Mouse (Mus musculus) heart, embryonic 16.5 days (tissue): Measurements from ENCODE around the gene Slc44a1. TPM values are rescaled to one million over a fixed set of nuclear protein-coding genes. Genes with fewer than 3 reads are reported as not detected.
A peak's percentile ranks its signal among the peaks of the same experiment; 100 is the strongest.

Experiments
- ATAC-seq: fragments of 200-750 bp; cut with Nextera tagmentation; replicated peaks from 2 replicates; pipeline ENCODE4 v1.8.0; 2017; ENCODE audit warnings: moderate number of reproducible peaks; ENCODE audit not compliant: insufficient read depth, low FRiP score; ENCODE audit errors: extremely low read depth
- H3K27ac ChIP-seq: fragments of 300-500 bp; sonication (generic); 2 replicates; pipeline ENCODE4 v1.5.1; 2014; ENCODE audit warnings: mild to moderate bottlenecking, low read length, control low read depth, moderate library complexity
- H3K27me3 ChIP-seq: fragments of 300-500 bp; sonication (generic); 2 replicates; pipeline ENCODE4 v1.6.1; 2014; ENCODE audit warnings: low read length, mixed read lengths; ENCODE audit not compliant: control insufficient read depth, insufficient read depth
- H3K36me3 ChIP-seq: fragments of 300-500 bp; sonication (generic); 2 replicates; pipeline ENCODE4 v1.6.1; 2014; ENCODE audit not compliant: control insufficient read depth, insufficient read depth
- H3K4me1 ChIP-seq: fragments of 300-500 bp; sonication (generic); 2 replicates; pipeline ENCODE4 v1.6.1; 2014; ENCODE audit warnings: low read length, mixed read lengths; ENCODE audit not compliant: control insufficient read depth, insufficient read depth
- H3K4me2 ChIP-seq: fragments of 300-500 bp; sonication (generic); 2 replicates; pipeline ENCODE4 v1.6.1; 2014; ENCODE audit warnings: low read depth, mild to moderate bottlenecking, control low read depth, low read length
- H3K4me3 ChIP-seq: fragments of 300-500 bp; sonication (generic); 2 replicates; pipeline ENCODE4 v1.5.1; 2014; ENCODE audit warnings: mild to moderate bottlenecking, control low read depth, low read length
- H3K9ac ChIP-seq: fragments of 300-500 bp; sonication (generic); 2 replicates; pipeline ENCODE4 v1.6.1; 2014; ENCODE audit warnings: low read length, control low read depth
- H3K9me3 ChIP-seq: fragments of 300-500 bp; sonication (generic); replicated peaks from 2 replicates; pipeline ENCODE4 v1.6.1; 2016; ENCODE audit warnings: low read length; ENCODE audit not compliant: control insufficient read depth
- WGBS: fragments of 180-500 bp; shearing (Covaris S2); extraction: QIAGEN DNeasy Blood & Tissue Kit; methylation state at CpG from one replicate; pipeline ENCODE4 v1.1.7; 2014; 5-methylcytosine and 5-hydroxymethylcytosine counted together
- polyA plus RNA-seq: library from polyadenylated mRNA; unstranded; fragments of >200 nt; fragmentation: Nextera tagmentation; extraction: Ambion mirVana; gene quantifications from 2 replicates; pipeline ENCODE4 v1.2.1, GENCODE M21; 2015

The Slc44a1 gene
- polyA plus RNA-seq, 1 experiment from 2014 or later = 15.4 TPM

GRCm38 (mm10) chr4:53632011-53632349 lies 191.8 kb downstream of the Slc44a1 start:
- Histone ChIP-seq H3K36me3 (no peaks in the 10 kb centered on the region), H3K4me1 (peaks cover 4% of the 10 kb centered on the region), H3K4me3 (peak overlapping the region; percentile 87), H3K27ac (peak overlapping the region; percentile 55), H3K4me2 (peak overlapping the region; percentile 83), H3K9ac (peak overlapping the region; percentile 86), H3K9me3 (no peaks in the 10 kb centered on the region), H3K27me3 (no peaks in the 10 kb centered on the region)
- no peak for ATAC-seq
- WGBS = 1% methylated on average over 5 of the region's 5 CpGs

GRCm38 (mm10) chr4:53635336-53635735 lies 195.1 kb downstream of the Slc44a1 start:
- 0 out of 2 replicates have a peak, but pooled peaks cover under 1% of the 10 kb centered on the region for H3K36me3 ChIP-seq
- 79% methylated on average over 3 of the region's 3 CpGs for WGBS
- no peak for ATAC-seq
- H3K27ac ChIP-seq = no peak overlapping the region
- H3K4me3 ChIP-seq = no peak overlapping the region
- no peak overlapping the region for H3K4me2 ChIP-seq
- no peak overlapping the region for H3K9ac ChIP-seq
- H3K27me3 ChIP-seq = no peaks in the 10 kb centered on the region
- no peaks in the 10 kb centered on the region for H3K9me3 ChIP-seq
- peaks cover 18% of the 10 kb centered on the region for H3K4me1 ChIP-seq

- H3K27ac ChIP-seq = peak overlapping the region; percentile 40; the same call in 1 of the 2 replicates
- no peak overlapping the region for H3K4me3 ChIP-seq
- H3K27me3 ChIP-seq = no peaks in the 10 kb centered on the region
- H3K9ac ChIP-seq = no peak overlapping the region
- peaks cover 6% of the 10 kb centered on the region; the same call in 1 of the 2 replicates for H3K36me3 ChIP-seq
- ATAC-seq = no peak
- peaks cover 18% of the 10 kb centered on the region for H3K4me1 ChIP-seq
- H3K9me3 ChIP-seq = peaks cover 6% of the 10 kb centered on the region
- no peak overlapping the region for H3K4me2 ChIP-seq
- 47% methylated on average over 7 of the region's 7 CpGs for WGBS
Observed at GRCm38 (mm10) chr4:53637269-53637909, 197.2 kb downstream of the Slc44a1 start.

- peaks cover 6% of the 10 kb centered on the region for H3K9me3 ChIP-seq
- no peak overlapping the region for H3K9ac ChIP-seq
- 31% methylated on average over 7 of the region's 7 CpGs for WGBS
- peak; percentile 60; the same call in 1 of the 2 replicates for ATAC-seq
- no peak overlapping the region for H3K4me2 ChIP-seq
- H3K4me1 ChIP-seq = peaks cover 15% of the 10 kb centered on the region
- no peak overlapping the region for H3K27ac ChIP-seq
- H3K27me3 ChIP-seq = no peaks in the 10 kb centered on the region
- H3K36me3 ChIP-seq = peaks cover 6% of the 10 kb centered on the region; the same call in 1 of the 2 replicates
- H3K4me3 ChIP-seq = no peak overlapping the region
Observed at GRCm38 (mm10) chr4:53638549-53639123, 198.4 kb downstream of the Slc44a1 start.

GRCm38 (mm10) chr4:53658029-53658428 lies 217.8 kb downstream of the Slc44a1 start:
- Histone ChIP-seq H3K27me3 (no peaks in the 10 kb centered on the region), H3K9me3 (no peaks in the 10 kb centered on the region), H3K9ac (no peak overlapping the region), H3K4me2 (no peak overlapping the region), H3K27ac (no peak overlapping the region), H3K36me3 (peaks cover 14% of the 10 kb centered on the region), H3K4me3 (no peak overlapping the region), H3K4me1 (peaks cover 5% of the 10 kb centered on the region; the same call in 1 of the 2 replicates)
- WGBS = 55% methylated on average over 3 of the region's 3 CpGs
- no peak for ATAC-seq

- H3K27ac ChIP-seq = no peak overlapping the region
- H3K36me3 ChIP-seq = no peaks in the 10 kb centered on the region
- H3K9ac ChIP-seq = no peak overlapping the region
- no peaks in the 10 kb centered on the region for H3K27me3 ChIP-seq
- peaks cover 5% of the 10 kb centered on the region; the same call in 1 of the 2 replicates for H3K4me1 ChIP-seq
- ATAC-seq = no peak
- no peak overlapping the region for H3K4me3 ChIP-seq
- no peaks in the 10 kb centered on the region for H3K9me3 ChIP-seq
- no peak overlapping the region for H3K4me2 ChIP-seq
Observed at GRCm38 (mm10) chr4:53660711-53661110, 220.5 kb downstream of the Slc44a1 start.

Other genes starting within 250 kb of the Slc44a1 start
- 9.4 and 10.0 TPM in 2 replicates for gene Fsd1l, start 191.1 kb downstream of the Slc44a1 start, polyA plus RNA-seq